Mouse (Mus musculus) stomach, embryonic 15.5 days (tissue): ENCODE measurements around the gene Safb2. TPM values are rescaled to one million over a fixed set of nuclear protein-coding genes. Genes with fewer than 3 reads are reported as not detected.

ENCODE experiments used
- ATAC-seq: fragments of 200-750 bp; cut with Nextera tagmentation; 2 replicates; pipeline ENCODE4 v1.8.0; 2017; ENCODE audit warnings: low read depth, moderate number of reproducible peaks, moderate TSS enrichment; ENCODE audit not compliant: insufficient read depth, low FRiP score
- H3K27ac ChIP-seq: fragments of 300-500 bp; sonication (generic); 2 replicates; pipeline ENCODE4 v1.5.1; 2015; ENCODE audit warnings: mild to moderate bottlenecking, inconsistent platforms
- H3K27me3 ChIP-seq: fragments of 300-500 bp; sonication (generic); replicated peaks from 2 replicates; pipeline ENCODE4 v1.6.1; 2015; ENCODE audit warnings: inconsistent platforms
- H3K36me3 ChIP-seq: fragments of 300-500 bp; sonication (generic); 2 replicates; pipeline ENCODE4 v1.6.1; 2015; ENCODE audit warnings: inconsistent platforms
- H3K4me1 ChIP-seq: fragments of 300-500 bp; sonication (generic); 2 replicates; pipeline ENCODE4 v1.6.1; 2015; ENCODE audit warnings: inconsistent platforms
- H3K4me2 ChIP-seq: fragments of 300-500 bp; sonication (generic); 2 replicates; pipeline ENCODE4 v1.6.1; 2015; ENCODE audit warnings: mild to moderate bottlenecking, inconsistent platforms
- H3K4me3 ChIP-seq: fragments of 300-500 bp; sonication (generic); replicated peaks from 2 replicates; pipeline ENCODE4 v1.5.1; 2015; ENCODE audit warnings: inconsistent platforms
- H3K9ac ChIP-seq: fragments of 300-500 bp; sonication (generic); 2 replicates; pipeline ENCODE4 v1.6.1; 2015; ENCODE audit warnings: inconsistent platforms
- H3K9me3 ChIP-seq: fragments of 300-500 bp; sonication (generic); 2 replicates; pipeline ENCODE4 v1.6.1; 2016; ENCODE audit warnings: inconsistent platforms
- WGBS: fragments of 180-500 bp; shearing (Covaris S2); methylation state at CpG from one replicate; pipeline ENCODE4 v1.1.7; 2015; 5-methylcytosine and 5-hydroxymethylcytosine counted together
- polyA plus RNA-seq: library from polyadenylated mRNA; unstranded; fragments of >200 nt; fragmentation: Nextera tagmentation; extraction: Ambion mirVana; gene quantifications from 2 replicates; pipeline ENCODE4 v1.2.1, GENCODE M21; 2015

The Safb2 gene
- polyA plus RNA-seq, 1 experiment from 2014 or later, result 82.7 TPM

DNA sequence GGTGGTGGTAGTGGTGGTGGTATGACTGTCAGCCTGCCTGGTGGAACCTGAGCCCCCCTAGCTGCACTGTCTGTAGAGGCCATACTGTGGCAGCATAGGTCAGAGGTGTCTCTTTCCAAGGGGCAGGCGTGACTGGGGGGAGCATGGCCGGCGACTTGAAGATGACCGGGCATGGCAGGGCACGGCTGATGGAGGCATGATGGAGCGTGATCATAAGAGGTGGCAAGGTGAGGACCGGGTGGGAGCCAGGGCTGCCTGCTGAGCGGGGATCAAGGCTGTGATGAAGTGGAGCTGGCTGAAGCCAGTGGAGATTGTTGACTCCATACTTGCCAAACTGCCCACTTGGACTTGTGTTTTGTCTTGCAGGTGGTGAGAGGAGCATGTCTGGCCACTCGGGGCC is 21.0 kb upstream of the Safb2 start:
- Histone ChIP-seq H3K27me3 (no peaks in the 10 kb centered on the region), H3K36me3 (peaks cover 64% of the 10 kb centered on the region), H3K9me3 (no peaks in the 10 kb centered on the region), H3K4me3 (no peak overlapping the region), H3K27ac (no peak overlapping the region), H3K9ac (no peak overlapping the region), H3K4me2 (no peak overlapping the region), H3K4me1 (peaks cover 9% of the 10 kb centered on the region)
- 87% methylated on average over 9 of the region's 9 CpGs for WGBS
- no peak for ATAC-seq

DNA sequence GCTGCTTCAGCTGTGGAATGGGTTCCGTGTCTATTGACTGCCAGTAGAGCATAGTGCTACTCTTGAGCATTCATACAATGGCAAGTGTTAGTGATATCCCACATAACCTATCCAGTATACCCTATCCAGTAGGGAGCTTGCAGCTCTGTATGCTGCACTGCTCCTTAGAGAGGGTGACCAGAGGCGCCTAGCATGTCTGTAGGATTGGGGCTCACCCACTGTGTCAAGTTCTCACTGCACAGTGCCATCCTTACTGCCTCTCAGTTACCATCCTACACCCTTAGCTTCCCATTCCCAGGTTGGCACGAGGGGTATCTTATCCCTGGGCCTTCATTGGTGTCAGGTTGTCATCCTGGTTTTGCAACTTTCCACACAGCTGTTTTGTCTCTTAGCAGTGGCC is 20.0 kb upstream of the Safb2 start:
- Histone ChIP-seq H3K4me2 (no peak overlapping the region), H3K9me3 (no peaks in the 10 kb centered on the region), H3K4me3 (no peak overlapping the region), H3K4me1 (peaks cover 7% of the 10 kb centered on the region), H3K9ac (no peak overlapping the region), H3K27me3 (no peaks in the 10 kb centered on the region), H3K27ac (no peak overlapping the region), H3K36me3 (peaks cover 74% of the 10 kb centered on the region)
- 87% methylated on average over 3 of the region's 3 CpGs for WGBS
- ATAC-seq, result no peak

DNA sequence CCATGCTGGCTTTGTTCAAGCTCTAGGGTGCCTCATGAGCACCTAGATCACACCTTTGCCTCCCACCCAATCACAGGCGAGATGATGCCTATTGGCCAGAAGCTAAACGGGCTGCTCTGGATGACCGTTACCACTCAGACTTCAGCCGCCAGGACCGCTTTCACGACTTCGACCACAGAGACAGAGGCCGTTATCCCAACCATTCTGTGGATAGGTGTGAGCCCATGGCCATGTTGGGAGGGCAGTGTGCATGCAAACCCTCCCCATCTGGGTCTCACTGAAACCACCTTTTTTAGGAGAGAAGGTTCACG is 19.6 kb upstream of the Safb2 start:
- H3K9me3 ChIP-seq, result no peaks in the 10 kb centered on the region
- H3K27ac ChIP-seq, result no peak overlapping the region
- no peaks in the 10 kb centered on the region for H3K27me3 ChIP-seq
- no peak overlapping the region for H3K4me3 ChIP-seq
- no peak overlapping the region for H3K9ac ChIP-seq
- H3K4me1 ChIP-seq, result peaks cover 7% of the 10 kb centered on the region
- H3K36me3 ChIP-seq, result peaks cover 75% of the 10 kb centered on the region
- no peak for ATAC-seq
- WGBS, result 88% methylated on average over 9 of the region's 9 CpGs
- H3K4me2 ChIP-seq, result no peak overlapping the region

DNA sequence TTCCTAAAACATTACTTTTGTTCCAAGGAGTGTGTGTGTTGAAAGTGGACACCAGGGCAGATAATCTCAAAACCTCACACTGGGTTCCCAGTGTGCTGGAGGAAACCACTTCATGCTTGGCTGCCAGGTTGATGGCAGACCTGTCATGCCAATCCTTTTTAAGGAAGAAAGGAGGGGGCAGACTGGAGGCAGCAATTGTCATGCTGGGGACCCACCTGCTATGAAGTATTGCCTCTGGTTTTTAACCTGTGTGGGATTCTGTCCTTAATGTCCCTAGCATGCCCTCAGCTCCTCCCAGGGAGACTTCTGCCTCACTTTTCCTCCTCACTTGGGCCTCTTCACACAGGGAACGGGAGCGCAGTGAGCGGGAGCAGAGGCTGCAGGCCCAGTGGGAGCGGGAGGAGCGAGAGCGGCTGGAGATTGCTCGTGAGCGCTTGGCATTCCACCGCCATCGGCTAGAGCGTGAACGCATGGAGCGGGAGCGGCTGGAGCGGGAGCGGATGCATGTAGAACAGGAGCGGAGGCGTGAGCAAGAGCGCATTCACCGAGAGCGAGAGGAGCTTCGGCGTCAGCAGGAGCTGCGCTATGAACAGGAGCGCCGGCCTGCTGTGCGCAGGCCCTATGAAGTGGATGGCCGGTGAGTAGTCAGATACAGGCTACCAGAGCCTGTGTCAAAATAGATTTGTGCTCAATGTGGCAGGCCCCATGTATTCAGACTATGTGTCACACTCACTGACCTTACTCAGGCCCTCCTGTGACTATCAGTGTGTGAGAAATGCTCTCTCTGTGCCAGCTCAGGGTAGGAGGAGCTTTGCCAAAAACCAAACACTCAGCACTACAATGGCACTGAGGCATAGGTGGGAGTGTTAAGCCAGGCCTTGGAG is 19.0 kb upstream of the Safb2 start:
- peaks cover 1% of the 10 kb centered on the region for H3K4me1 ChIP-seq
- peaks cover 75% of the 10 kb centered on the region for H3K36me3 ChIP-seq
- no peak for ATAC-seq
- no peak overlapping the region for H3K4me3 ChIP-seq
- no peaks in the 10 kb centered on the region for H3K27me3 ChIP-seq
- no peak overlapping the region for H3K9ac ChIP-seq
- no peak overlapping the region for H3K27ac ChIP-seq
- no peaks in the 10 kb centered on the region for H3K9me3 ChIP-seq
- 93% methylated on average over 28 of the region's 28 CpGs for WGBS
- no peak overlapping the region for H3K4me2 ChIP-seq

DNA sequence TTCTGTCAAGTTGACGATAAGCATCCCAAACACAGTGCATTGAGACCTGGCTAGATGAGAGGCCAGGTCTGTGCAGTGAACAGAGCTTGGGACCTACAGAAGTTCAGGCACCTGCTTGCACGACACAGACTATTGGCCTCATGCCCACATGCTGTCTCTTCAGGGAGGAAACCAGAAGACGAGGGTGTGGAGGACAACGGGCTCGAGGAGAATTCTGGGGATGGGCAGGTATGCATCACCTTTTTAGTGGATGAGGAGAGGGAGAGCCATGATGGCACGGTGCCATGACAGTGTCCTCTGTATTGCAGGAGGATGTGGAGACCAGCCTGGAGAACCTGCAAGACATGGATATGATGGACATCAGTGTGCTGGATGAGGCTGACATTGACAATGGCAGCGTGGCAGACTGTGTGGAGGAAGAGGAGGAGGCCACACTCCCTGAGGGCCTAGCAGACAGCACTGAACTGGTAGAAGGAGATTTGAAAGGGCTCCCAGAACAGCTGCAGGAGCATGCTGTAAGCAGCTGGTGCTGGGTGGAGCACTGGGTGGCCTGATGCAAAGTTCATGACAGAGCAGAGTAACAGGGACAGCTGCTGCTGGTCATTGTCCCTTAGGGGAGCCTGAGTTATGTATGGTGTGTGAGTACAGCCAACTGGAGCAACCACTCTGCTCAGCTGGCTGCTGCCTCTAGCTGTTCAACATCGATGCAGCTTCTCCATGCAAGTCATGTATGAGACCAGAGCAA is 9.3 kb upstream of the Safb2 start:
- Histone ChIP-seq H3K27me3 (no peaks in the 10 kb centered on the region), H3K27ac (no peak overlapping the region), H3K4me3 (no peak overlapping the region), H3K9me3 (no peaks in the 10 kb centered on the region), H3K36me3 (peaks cover 72% of the 10 kb centered on the region), H3K4me2 (no peak overlapping the region), H3K4me1 (peaks cover 3% of the 10 kb centered on the region; the same call in 1 of the 2 replicates), H3K9ac (no peak overlapping the region)
- peak; percentile 20; the same call in 1 of the 2 replicates for ATAC-seq
- 81% methylated on average over 8 of the region's 8 CpGs for WGBS

DNA sequence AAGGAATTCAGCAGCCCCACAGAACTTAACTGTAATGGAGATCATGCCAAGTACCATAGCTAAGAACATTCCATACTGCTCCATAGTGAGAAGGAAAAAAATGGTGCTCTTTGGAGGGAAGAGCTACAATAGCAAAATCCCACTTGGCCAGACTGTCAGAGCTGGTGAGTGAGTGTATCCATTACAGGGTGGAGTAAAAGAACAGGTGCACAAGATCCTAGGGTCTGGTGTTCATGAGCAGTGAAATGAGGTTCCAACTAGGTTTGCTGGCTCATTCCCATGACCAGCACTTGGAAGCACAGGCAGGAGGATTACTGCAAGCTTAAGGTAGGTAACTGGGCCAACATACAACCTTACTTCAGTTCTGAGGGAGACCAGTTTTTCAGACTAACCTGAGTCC is 8.2 kb upstream of the Safb2 start:
- H3K4me2 ChIP-seq, result no peak overlapping the region
- no peak overlapping the region for H3K9ac ChIP-seq
- peaks cover 78% of the 10 kb centered on the region for H3K36me3 ChIP-seq
- no peak overlapping the region for H3K4me3 ChIP-seq
- H3K4me1 ChIP-seq, result peaks cover 3% of the 10 kb centered on the region; the same call in 1 of the 2 replicates
- H3K9me3 ChIP-seq, result no peaks in the 10 kb centered on the region
- H3K27ac ChIP-seq, result no peak overlapping the region
- ATAC-seq, result no peak
- H3K27me3 ChIP-seq, result no peaks in the 10 kb centered on the region

DNA sequence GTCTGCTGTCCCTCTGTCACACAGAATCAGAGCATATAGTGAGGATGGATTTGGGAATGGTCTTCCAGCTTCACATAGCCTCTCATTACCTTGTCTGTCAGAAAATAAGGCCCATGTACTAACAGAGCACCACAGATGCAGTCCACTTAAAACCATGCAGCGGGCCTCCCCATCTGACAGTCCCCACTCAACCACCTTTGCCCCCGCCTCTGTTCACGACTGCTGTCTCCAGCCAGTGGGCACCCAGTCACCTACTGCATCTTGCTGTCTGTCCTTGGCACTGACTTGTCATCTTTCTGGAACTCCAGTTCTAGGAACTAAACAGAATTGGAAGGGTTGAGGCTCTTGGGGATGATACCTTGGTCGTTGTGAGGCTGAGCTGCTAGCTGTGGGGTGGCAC is 4.5 kb upstream of the Safb2 start:
- Histone ChIP-seq H3K27me3 (no peaks in the 10 kb centered on the region), H3K36me3 (peaks cover 52% of the 10 kb centered on the region), H3K4me3 (no peak overlapping the region), H3K9me3 (no peaks in the 10 kb centered on the region), H3K4me1 (peaks cover 16% of the 10 kb centered on the region), H3K27ac (no peak overlapping the region), H3K9ac (no peak overlapping the region), H3K4me2 (no peak overlapping the region)
- 91% methylated on average over 4 of the region's 4 CpGs for WGBS
- ATAC-seq, result no peak

DNA sequence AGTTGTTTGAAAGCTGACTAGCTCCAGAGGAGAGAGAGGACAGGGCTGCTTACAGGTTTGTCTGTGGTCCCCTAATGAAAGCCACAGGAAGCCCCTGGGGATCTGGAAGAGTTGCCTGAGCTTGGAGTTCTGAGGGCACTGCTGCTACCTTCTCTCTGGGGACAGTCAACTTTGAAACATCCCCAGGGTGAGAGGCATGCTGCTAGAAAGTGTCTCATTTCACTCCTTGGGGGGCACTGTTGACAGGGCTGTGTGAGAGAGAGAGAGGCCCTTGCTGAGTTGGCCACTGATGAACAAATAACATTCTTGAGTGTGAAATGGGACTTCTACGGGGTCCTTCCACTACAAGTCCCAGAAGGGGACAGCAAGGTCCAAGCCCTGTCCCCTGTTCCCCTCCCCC is 3.4 kb upstream of the Safb2 start:
- Histone ChIP-seq H3K27me3 (no peaks in the 10 kb centered on the region), H3K27ac (no peak overlapping the region), H3K4me2 (no peak overlapping the region), H3K4me1 (peaks cover 20% of the 10 kb centered on the region), H3K4me3 (no peak overlapping the region), H3K9me3 (no peaks in the 10 kb centered on the region), H3K9ac (no peak overlapping the region), H3K36me3 (peaks cover 41% of the 10 kb centered on the region)
- 73% methylated on average over 1 of the region's 1 CpGs for WGBS
- ATAC-seq, result no peak

DNA sequence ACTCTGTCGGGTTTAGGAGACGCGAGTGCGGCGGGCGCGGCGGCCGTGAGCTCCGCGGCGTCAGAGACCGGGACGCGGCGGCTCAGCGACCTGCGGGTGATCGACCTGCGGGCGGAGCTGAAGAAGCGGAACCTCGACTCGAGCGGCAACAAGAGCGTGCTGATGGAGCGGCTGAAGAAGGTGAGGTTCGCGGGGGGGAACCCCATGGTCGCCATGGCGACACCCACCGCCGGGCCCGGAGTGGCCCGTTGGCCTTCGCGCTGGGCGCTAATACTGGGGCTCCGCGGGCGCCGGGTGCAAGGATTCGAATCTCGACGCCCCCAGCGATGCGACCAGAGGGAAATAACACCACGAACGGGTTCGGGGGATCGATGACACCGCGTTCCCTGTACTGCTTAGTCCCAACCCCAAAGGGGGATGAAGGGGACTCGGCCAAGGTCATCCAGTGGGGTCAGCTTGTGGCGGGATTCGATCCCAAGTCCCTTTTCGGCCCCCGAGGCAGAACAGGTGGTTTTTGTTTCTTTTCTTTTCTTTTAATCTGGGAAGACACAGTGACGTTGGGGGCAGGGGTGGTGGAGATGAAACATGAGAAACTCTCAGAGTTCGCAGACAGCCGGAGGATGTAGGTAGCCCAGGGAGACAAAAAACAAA is 911 bp upstream of the Safb2 start:
- H3K9ac ChIP-seq, result peak overlapping the region; percentile 64
- H3K36me3 ChIP-seq, result peaks cover 43% of the 10 kb centered on the region
- H3K9me3 ChIP-seq, result no peaks in the 10 kb centered on the region
- peak overlapping the region; percentile 92 for H3K27ac ChIP-seq
- under 1% methylated on average over 61 of the region's 61 CpGs for WGBS
- no peaks in the 10 kb centered on the region for H3K27me3 ChIP-seq
- peak overlapping the region; percentile 88 for H3K4me3 ChIP-seq
- peak overlapping the region; percentile 65 for H3K4me2 ChIP-seq
- ATAC-seq, result no peak
- H3K4me1 ChIP-seq, result peaks cover 38% of the 10 kb centered on the region

DNA sequence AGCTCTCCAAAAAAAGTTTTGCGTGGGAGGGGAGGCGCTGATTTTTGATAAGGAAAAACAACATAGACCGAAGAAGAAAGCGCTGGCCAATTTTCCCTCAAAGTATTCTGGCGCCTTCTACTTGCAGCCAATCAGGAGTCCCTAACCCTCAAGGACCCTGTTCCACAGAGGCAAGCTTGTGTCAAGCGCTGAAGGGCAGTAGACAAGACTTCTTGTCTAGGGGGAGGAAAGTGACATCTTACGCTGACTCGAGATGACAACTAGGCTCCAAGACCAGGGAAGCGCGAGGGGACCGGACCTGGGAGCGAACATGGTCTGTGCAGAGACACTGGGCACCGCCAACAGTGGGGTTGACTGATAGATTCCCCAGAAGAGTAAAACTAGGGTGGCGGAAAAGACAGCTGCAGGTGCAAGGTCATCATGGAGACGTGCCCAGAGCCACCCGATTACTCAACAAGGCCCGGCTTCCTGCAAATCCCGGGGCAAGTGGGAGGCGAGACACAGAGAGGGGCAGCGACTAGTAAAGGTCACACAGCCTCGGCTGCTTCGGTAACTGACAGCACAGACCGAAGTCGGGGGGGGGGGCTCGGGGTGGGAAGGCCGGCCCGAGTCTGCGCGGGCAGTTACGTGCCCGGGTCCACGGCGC is 651 bp downstream of the Safb2 start:
- H3K9ac ChIP-seq, result peak overlapping the region; percentile 89
- no peaks in the 10 kb centered on the region for H3K9me3 ChIP-seq
- H3K4me3 ChIP-seq, result peak overlapping the region; percentile 88
- WGBS, result 2% methylated on average over 30 of the region's 33 CpGs
- H3K36me3 ChIP-seq, result peaks cover 39% of the 10 kb centered on the region
- ATAC-seq, result no peak
- H3K27me3 ChIP-seq, result no peaks in the 10 kb centered on the region
- H3K27ac ChIP-seq, result peak overlapping the region; percentile 97
- H3K4me2 ChIP-seq, result peak overlapping the region; percentile 78
- H3K4me1 ChIP-seq, result peaks cover 38% of the 10 kb centered on the region

DNA sequence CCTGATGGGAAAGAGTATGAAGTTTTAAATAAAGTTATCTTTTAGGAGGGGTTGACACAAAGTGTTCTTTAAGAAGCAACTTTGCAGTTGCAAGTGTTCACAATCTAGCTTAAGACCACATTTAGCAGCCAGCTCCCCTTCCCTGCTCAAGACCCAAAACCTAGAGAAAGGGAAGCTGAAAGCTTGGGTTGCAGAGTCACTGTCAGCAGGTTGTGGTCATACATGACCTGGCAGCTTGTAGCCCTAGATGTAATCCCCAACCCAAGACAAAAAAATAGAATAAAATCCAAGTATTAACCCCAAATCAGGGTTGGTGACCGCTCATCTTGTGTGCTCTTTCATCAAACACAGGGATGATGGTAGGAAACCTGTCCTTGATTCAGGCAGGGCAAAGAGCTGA is 1.3 kb downstream of the Safb2 start:
- H3K27me3 ChIP-seq, result no peaks in the 10 kb centered on the region
- H3K36me3 ChIP-seq, result peaks cover 40% of the 10 kb centered on the region
- no peaks in the 10 kb centered on the region for H3K9me3 ChIP-seq
- peaks cover 38% of the 10 kb centered on the region for H3K4me1 ChIP-seq
- H3K4me2 ChIP-seq, result peak overlapping the region; percentile 78
- H3K9ac ChIP-seq, result peak overlapping the region; percentile 89; the same call in 1 of the 2 replicates
- ATAC-seq, result no peak
- peak overlapping the region; percentile 88 for H3K4me3 ChIP-seq
- no peak overlapping the region for H3K27ac ChIP-seq
- 78% methylated on average over 1 of the region's 1 CpGs for WGBS
